Mouse (Mus musculus) naive thymus-derived CD4-positive, alpha-beta T cell, adult 2 months (primary cell): Measurements from ENCODE around the gene Ablim1.

Experiments used
- DNase-seq: peaks from one replicate; pipeline ENCODE4 v3.0.0-alpha.2; 2011; ENCODE audit warnings: low read depth

Ablim1 gene

GRCm38 (mm10) chr19:57067108-57067613, 247.6 kb downstream of the Ablim1 start:
- no peak for DNase-seq

- peak; percentile 81 for DNase-seq
Observed at GRCm38 (mm10) chr19:57066313-57066712, 248.4 kb downstream of the Ablim1 start.

GRCm38 (mm10) chr19:57062746-57063145, 252.0 kb downstream of the Ablim1 start:
- DNase-seq = no peak

GRCm38 (mm10) chr19:57059018-57059580, 255.6 kb downstream of the Ablim1 start:
- DNase-seq = no peak

GRCm38 (mm10) chr19:57057568-57057967, 257.2 kb downstream of the Ablim1 start:
- peak; percentile 48 for DNase-seq

- DNase-seq = no peak
Observed at GRCm38 (mm10) chr19:57055215-57056120, 259.3 kb downstream of the Ablim1 start.

- no peak for DNase-seq
Observed at GRCm38 (mm10) chr19:57052959-57053358, 261.8 kb downstream of the Ablim1 start.

- no peak for DNase-seq
Observed at GRCm38 (mm10) chr19:57052016-57052415, 262.7 kb downstream of the Ablim1 start.

- no peak for DNase-seq
Observed at GRCm38 (mm10) chr19:57049592-57050090, 265.1 kb downstream of the Ablim1 start.

- no peak for DNase-seq
Observed at GRCm38 (mm10) chr19:57047671-57048320, 266.9 kb downstream of the Ablim1 start.

- DNase-seq = peak; percentile 63
Observed at GRCm38 (mm10) chr19:57039258-57039657, 275.5 kb downstream of the Ablim1 start.

GRCm38 (mm10) chr19:57036860-57037259, 277.9 kb downstream of the Ablim1 start:
- DNase-seq = no peak

- DNase-seq = peak; percentile 67
Observed at GRCm38 (mm10) chr19:57031582-57031981, 283.1 kb downstream of the Ablim1 start.

- no peak for DNase-seq
Observed at GRCm38 (mm10) chr19:57029461-57029860, 285.3 kb downstream of the Ablim1 start.

GRCm38 (mm10) chr19:57028327-57029179, 286.2 kb downstream of the Ablim1 start:
- peak; percentile 7 for DNase-seq

GRCm38 (mm10) chr19:57026501-57026900, 288.2 kb downstream of the Ablim1 start:
- peak; percentile 4 for DNase-seq

- no peak for DNase-seq
Observed at GRCm38 (mm10) chr19:57017785-57018179, 296.9 kb downstream of the Ablim1 start.

- no peak for DNase-seq
Observed at GRCm38 (mm10) chr19:57016995-57017784, 297.5 kb downstream of the Ablim1 start.

- no peak for DNase-seq
Observed at GRCm38 (mm10) chr19:57014808-57015207, 299.9 kb downstream of the Ablim1 start.

GRCm38 (mm10) chr19:57013271-57013677, 301.4 kb downstream of the Ablim1 start:
- no peak for DNase-seq

- DNase-seq = no peak
Observed at GRCm38 (mm10) chr19:57012068-57012467, 302.7 kb downstream of the Ablim1 start.
